Mouse (Mus musculus): ENCODE data around the gene Dll4. TPM values are rescaled to one million over a fixed set of nuclear protein-coding genes. Genes with fewer than 3 reads are reported as not detected.

Gene Dll4
- polyA plus RNA-seq, 1 experiment from 2014 or later = 4.4 TPM

DNA sequence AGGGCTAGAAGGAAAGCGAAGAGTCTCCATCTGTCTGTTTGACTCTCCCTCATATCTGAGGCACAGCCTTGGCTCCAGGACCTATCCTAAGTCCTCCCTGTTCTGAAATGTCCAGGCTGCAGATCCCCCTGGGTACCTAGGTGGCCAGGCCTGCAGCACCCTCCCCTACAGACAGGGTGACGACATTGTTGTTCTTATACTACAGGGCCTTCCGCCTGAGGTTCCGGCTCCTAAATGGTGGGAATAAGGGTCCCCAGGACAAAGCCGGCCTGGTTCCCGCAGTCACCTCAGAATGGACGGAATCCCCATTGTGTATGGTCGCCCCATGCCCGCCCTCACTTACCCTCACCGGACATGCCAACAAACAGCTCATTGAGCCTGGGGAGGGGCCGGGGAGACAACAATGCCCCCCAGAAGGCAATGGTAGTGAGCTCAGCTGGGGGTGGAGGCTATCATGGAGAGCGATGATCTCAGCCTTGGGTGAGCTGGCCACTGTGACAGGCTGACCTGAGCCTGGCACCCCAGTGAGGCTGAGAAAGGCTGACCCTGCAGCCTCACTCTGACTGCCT lies 10.8 kb upstream of the Dll4 start:
- no peak for ATAC-seq (ENCODE audit: low FRiP score, low TSS enrichment)
- H3K27me3 ChIP-seq (ENCODE audit: control insufficient read depth, insufficient read depth, low read length) = peaks cover 19% of the 10 kb centered on the region; the same call in 1 of the 2 replicates
- WGBS = 70% methylated on average over 12 of the region's 12 CpGs

GRCm38 (mm10) chr2:119318043-119318710 lies 7.4 kb upstream of the Dll4 start:
- ATAC-seq (ENCODE audit: low FRiP score, low TSS enrichment) (no peak), DNase-seq (no peak)
- Histone ChIP-seq H3K27ac (replicated peaks; ENCODE audit: low read depth, low read length) (no peak overlapping the region), H3K27me3 (ENCODE audit: control insufficient read depth, insufficient read depth, low read length) (peaks cover 50% of the 10 kb centered on the region), H3K4me1 (ENCODE audit: control insufficient read depth, insufficient read depth, low read length) (peaks cover 19% of the 10 kb centered on the region), H3K9me3 (ENCODE audit: control insufficient read depth, low read length) (no peaks in the 10 kb centered on the region), H3K9ac (replicated peaks; ENCODE audit: low read length) (no peak overlapping the region), H3K36me3 (ENCODE audit: control insufficient read depth, insufficient read depth, low read length) (no peaks in the 10 kb centered on the region), H3K4me3 (replicated peaks; ENCODE audit: low read depth, low read length) (no peak overlapping the region), H3K4me2 (ENCODE audit: low read length) (no peak overlapping the region)
- WGBS = 78% methylated on average over 3 of the region's 3 CpGs

More for the DNA sequence above, 10.8 kb upstream of the Dll4 start:
- H3K4me2 ChIP-seq (ENCODE audit: low read length) = no peak overlapping the region
- H3K9me3 ChIP-seq (ENCODE audit: control insufficient read depth, low read length) = no peaks in the 10 kb centered on the region
- no peak for DNase-seq
- 0 out of 2 replicates have a peak, but pooled peaks cover 7% of the 10 kb centered on the region for H3K4me1 ChIP-seq (ENCODE audit: control insufficient read depth, insufficient read depth, low read length)
- H3K9ac ChIP-seq (replicated peaks; ENCODE audit: low read length) = no peak overlapping the region
- H3K4me3 ChIP-seq (replicated peaks; ENCODE audit: low read depth, low read length) = no peak overlapping the region
- H3K27ac ChIP-seq (replicated peaks; ENCODE audit: low read depth, low read length) = no peak overlapping the region
- H3K36me3 ChIP-seq (ENCODE audit: control insufficient read depth, insufficient read depth, low read length) = no peaks in the 10 kb centered on the region

DNA sequence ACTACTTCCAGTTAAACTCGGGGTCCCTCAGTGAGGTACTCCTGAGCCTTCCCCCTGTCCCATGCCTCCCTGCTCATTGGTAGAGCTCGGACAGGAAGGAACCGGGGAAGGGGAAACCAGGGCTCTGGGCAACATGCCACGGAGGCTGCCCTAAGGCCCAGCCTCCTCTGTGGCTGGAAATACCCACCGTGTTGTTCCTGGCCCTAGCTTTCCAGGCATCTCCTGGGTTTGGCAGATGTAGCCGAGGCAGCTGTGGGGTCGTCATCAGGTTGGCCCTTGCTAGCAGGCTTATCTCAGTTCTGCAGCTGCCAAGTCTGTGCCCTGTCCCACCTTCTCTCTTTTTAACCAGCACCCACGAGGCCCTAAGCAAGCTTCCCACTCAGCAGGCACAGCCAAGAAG lies 5.0 kb upstream of the Dll4 start:
- Histone ChIP-seq H3K4me1 (ENCODE audit: control insufficient read depth, insufficient read depth, low read length) (peaks cover 27% of the 10 kb centered on the region), H3K36me3 (ENCODE audit: control insufficient read depth, insufficient read depth, low read length) (no peaks in the 10 kb centered on the region), H3K9ac (replicated peaks; ENCODE audit: low read length) (no peak overlapping the region), H3K27ac (replicated peaks; ENCODE audit: low read depth, low read length) (no peak overlapping the region), H3K9me3 (ENCODE audit: control insufficient read depth, low read length) (no peaks in the 10 kb centered on the region), H3K4me3 (replicated peaks; ENCODE audit: low read depth, low read length) (no peak overlapping the region), H3K27me3 (ENCODE audit: control insufficient read depth, insufficient read depth, low read length) (peaks cover 72% of the 10 kb centered on the region), H3K4me2 (ENCODE audit: low read length) (no peak overlapping the region)
- 74% methylated on average over 8 of the region's 8 CpGs for WGBS
- ATAC-seq (ENCODE audit: low FRiP score, low TSS enrichment) (no peak), DNase-seq (no peak)

DNA sequence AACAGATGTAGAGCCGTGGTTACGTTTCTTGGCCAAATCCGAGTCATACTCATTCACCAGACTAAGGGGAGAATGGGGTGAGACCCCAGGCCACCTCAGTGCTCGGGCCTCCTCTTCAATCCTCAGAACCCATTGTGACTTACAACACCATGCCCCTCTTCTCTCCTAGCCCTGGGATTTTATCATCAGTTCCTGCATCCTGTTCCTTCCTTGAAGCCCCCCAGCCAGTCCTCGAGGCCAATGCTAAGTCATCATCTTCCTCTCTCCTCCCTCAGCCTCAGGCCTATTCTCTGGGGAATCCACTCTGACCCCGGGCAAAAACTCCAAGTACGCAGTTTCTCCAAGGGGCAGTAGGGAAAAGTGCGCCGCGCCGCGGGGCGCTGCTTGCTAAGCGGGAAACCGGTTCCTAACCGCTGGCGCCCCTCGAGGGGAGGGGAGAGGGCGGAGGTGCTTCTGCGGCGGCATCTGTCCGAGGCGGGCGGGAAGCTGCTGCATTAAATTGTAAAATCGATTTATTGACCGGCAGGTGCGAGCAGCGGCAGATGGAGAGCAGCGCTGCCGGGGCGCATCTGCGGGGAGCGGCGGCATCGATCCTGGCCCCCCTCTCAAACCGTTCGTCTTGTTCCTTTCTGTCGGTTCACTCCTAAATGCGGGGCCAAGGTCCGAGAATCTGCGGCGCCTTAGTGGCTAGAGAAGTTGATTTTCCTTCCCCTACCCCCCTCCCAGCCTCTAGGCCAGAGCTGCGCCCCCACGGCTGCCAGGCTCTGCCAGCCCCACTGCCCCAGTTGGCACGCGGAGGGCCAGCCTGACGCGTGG lies 3.6 kb upstream of the Dll4 start:
- no peak overlapping the region for H3K27ac ChIP-seq (replicated peaks; ENCODE audit: low read depth, low read length)
- peaks cover 81% of the 10 kb centered on the region for H3K27me3 ChIP-seq (ENCODE audit: control insufficient read depth, insufficient read depth, low read length)
- peak overlapping the region; percentile 68 for H3K4me2 ChIP-seq (ENCODE audit: low read length)
- H3K9me3 ChIP-seq (ENCODE audit: control insufficient read depth, low read length) = no peaks in the 10 kb centered on the region
- H3K4me3 ChIP-seq (replicated peaks; ENCODE audit: low read depth, low read length) = peak overlapping the region; percentile 30
- ATAC-seq (ENCODE audit: low FRiP score, low TSS enrichment) (peak; percentile 65; the same call in 1 of the 2 replicates), DNase-seq (peak; percentile 67)
- H3K36me3 ChIP-seq (ENCODE audit: control insufficient read depth, insufficient read depth, low read length) = no peaks in the 10 kb centered on the region
- H3K9ac ChIP-seq (replicated peaks; ENCODE audit: low read length) = peak overlapping the region; percentile 39; the same call in 1 of the 2 replicates
- peaks cover 41% of the 10 kb centered on the region for H3K4me1 ChIP-seq (ENCODE audit: control insufficient read depth, insufficient read depth, low read length)
- 1% methylated on average over 48 of the region's 48 CpGs for WGBS

DNA sequence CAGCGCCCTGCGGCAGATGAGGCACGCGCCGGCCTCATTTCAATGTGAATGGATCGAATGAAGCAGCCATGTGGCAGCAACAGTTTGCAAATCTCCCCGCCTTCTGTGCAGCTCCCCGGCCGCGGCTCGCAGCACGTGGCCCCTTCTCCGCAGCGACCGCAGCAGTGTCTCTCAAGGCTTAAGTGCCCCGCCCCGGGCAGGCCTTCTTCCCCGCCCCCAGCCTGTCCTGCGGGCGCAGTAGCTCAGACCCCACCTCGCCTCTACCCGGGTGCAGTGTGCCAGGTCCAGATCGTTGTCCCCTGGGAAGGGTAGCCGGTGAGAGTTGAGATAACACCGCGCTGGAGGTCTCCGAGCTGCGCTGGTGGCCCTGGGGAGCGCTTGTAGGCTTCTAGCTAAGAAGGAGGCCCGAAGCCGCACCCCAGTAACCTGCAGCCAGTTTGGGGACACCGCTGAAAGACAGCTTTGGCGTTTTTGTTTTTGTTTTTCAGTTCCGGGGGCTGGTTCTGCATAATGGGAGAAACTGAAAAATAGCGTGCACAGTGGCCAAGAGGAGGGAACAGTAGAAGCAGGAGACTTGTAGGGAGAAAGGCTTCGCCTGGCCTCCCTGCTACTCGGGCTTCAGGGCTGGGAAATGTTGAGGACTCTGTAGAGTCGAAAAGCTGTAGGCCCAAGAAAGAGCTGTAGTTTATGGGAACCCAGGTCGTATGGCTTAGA lies 2.8 kb upstream of the Dll4 start:
- peak overlapping the region; percentile 30 for H3K4me3 ChIP-seq (replicated peaks; ENCODE audit: low read depth, low read length)
- no peak; the same call in 1 of the 2 replicates for ATAC-seq (ENCODE audit: low FRiP score, low TSS enrichment)
- DNase-seq = peak; percentile 87
- H3K9me3 ChIP-seq (ENCODE audit: control insufficient read depth, low read length) = no peaks in the 10 kb centered on the region
- peak overlapping the region; percentile 39; the same call in 1 of the 2 replicates for H3K9ac ChIP-seq (replicated peaks; ENCODE audit: low read length)
- WGBS = 1% methylated on average over 39 of the region's 39 CpGs
- H3K27me3 ChIP-seq (ENCODE audit: control insufficient read depth, insufficient read depth, low read length) = peaks cover 85% of the 10 kb centered on the region
- no peaks in the 10 kb centered on the region for H3K36me3 ChIP-seq (ENCODE audit: control insufficient read depth, insufficient read depth, low read length)
- no peak overlapping the region for H3K27ac ChIP-seq (replicated peaks; ENCODE audit: low read depth, low read length)
- H3K4me2 ChIP-seq (ENCODE audit: low read length) = peak overlapping the region; percentile 68
- H3K4me1 ChIP-seq (ENCODE audit: control insufficient read depth, insufficient read depth, low read length) = peaks cover 45% of the 10 kb centered on the region

GRCm38 (mm10) chr2:119323866-119324575 lies 1.6 kb upstream of the Dll4 start:
- Histone ChIP-seq H3K27ac (replicated peaks; ENCODE audit: low read depth, low read length) (no peak overlapping the region; the same call in 1 of the 2 replicates), H3K9me3 (ENCODE audit: control insufficient read depth, low read length) (no peaks in the 10 kb centered on the region), H3K4me3 (replicated peaks; ENCODE audit: low read depth, low read length) (0 out of 2 replicates have a peak overlapping the region, but pooled peaks have one; percentile 8), H3K4me2 (ENCODE audit: low read length) (peak overlapping the region; percentile 80; the same call in 1 of the 2 replicates), H3K36me3 (ENCODE audit: control insufficient read depth, insufficient read depth, low read length) (no peaks in the 10 kb centered on the region), H3K4me1 (ENCODE audit: control insufficient read depth, insufficient read depth, low read length) (peaks cover 45% of the 10 kb centered on the region), H3K9ac (replicated peaks; ENCODE audit: low read length) (no peak overlapping the region), H3K27me3 (ENCODE audit: control insufficient read depth, insufficient read depth, low read length) (peaks cover 88% of the 10 kb centered on the region)
- DNase-seq = no peak
- ATAC-seq (ENCODE audit: low FRiP score, low TSS enrichment) = no peak
- 2% methylated on average over 32 of the region's 32 CpGs for WGBS

GRCm38 (mm10) chr2:119324576-119325318 lies 837 bp upstream of the Dll4 start:
- under 1% methylated on average over 32 of the region's 32 CpGs for WGBS
- H3K27ac ChIP-seq (replicated peaks; ENCODE audit: low read depth, low read length) = no peak overlapping the region
- no peak overlapping the region for H3K9ac ChIP-seq (replicated peaks; ENCODE audit: low read length)
- H3K4me1 ChIP-seq (ENCODE audit: control insufficient read depth, insufficient read depth, low read length) = peaks cover 47% of the 10 kb centered on the region
- no peak for ATAC-seq (ENCODE audit: low FRiP score, low TSS enrichment)
- H3K4me3 ChIP-seq (replicated peaks; ENCODE audit: low read depth, low read length) = peak overlapping the region; percentile 43
- H3K36me3 ChIP-seq (ENCODE audit: control insufficient read depth, insufficient read depth, low read length) = no peaks in the 10 kb centered on the region
- H3K27me3 ChIP-seq (ENCODE audit: control insufficient read depth, insufficient read depth, low read length) = peaks cover 90% of the 10 kb centered on the region
- peak overlapping the region; percentile 80 for H3K4me2 ChIP-seq (ENCODE audit: low read length)
- DNase-seq = no peak
- H3K9me3 ChIP-seq (ENCODE audit: control insufficient read depth, low read length) = no peaks in the 10 kb centered on the region
